Mouse (Mus musculus): Measurements from ENCODE around the gene Stk32b. TPM values are rescaled to one million over a fixed set of nuclear protein-coding genes. Genes with fewer than 3 reads are reported as not detected.

Gene Stk32b
- 55.9 and 63.6 TPM in 2 replicates for polyA plus RNA-seq (2012; rRNA removed)

GRCm38 (mm10) chr5:37716505-37717372 lies at the start of gene Stk32b:
TSS of gene Stk32b (minus strand) at chr5:37717171.

GRCm38 (mm10) chr5:37735224-37735623 lies 18.3 kb upstream of the Stk32b start, which contains the start of gene Cytl1:
TSS of gene Cytl1 (plus strand) at chr5:37735519.

Other genes with a start within 250 kb of the Stk32b start
- 0.40 and 0.59 TPM in 2 replicates for gene Cytl1, start 18.3 kb upstream of the Stk32b start, polyA plus RNA-seq (2012; rRNA removed)
- 5.8 and 6.6 TPM in 2 replicates for gene Msx1, start 107.4 kb upstream of the Stk32b start, polyA plus RNA-seq (2012; rRNA removed)

Measured in central nervous system, embryonic 18 days (tissue).